Mouse (Mus musculus) kidney, postnatal 25 days (tissue): ENCODE measurements around the gene Tll2.

Experiments used
- DNase-seq, 2 experiments: peaks; one replicate each; pipeline ENCODE4 v3.0.0; 2021; ENCODE audit warnings: mixed read lengths in 2 of 2

Tll2 gene

GRCm38 (mm10) chr19:41154681-41155080 is 52.0 kb downstream of the Tll2 start:
- no peak for DNase-seq

DNA sequence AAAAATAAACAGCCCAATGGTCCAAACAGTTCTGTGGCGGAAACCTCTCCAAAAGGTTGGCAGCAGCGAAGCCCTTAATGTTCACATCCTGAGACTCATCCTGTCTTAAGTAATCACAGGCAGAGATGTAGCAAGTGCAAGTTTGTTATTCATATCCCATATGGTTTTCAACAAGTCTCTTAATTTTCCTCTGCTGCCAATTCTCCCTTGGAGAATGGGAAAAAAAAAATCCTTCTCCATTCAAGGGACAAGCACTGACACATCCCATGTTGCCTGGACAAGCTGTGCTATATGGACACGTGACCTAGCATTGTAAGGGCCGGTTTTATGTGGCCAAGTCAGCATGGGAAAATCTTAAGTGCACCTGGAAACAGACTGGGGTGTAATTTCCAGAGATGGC is 54.2 kb downstream of the Tll2 start:
- DNase-seq = no peak

DNA sequence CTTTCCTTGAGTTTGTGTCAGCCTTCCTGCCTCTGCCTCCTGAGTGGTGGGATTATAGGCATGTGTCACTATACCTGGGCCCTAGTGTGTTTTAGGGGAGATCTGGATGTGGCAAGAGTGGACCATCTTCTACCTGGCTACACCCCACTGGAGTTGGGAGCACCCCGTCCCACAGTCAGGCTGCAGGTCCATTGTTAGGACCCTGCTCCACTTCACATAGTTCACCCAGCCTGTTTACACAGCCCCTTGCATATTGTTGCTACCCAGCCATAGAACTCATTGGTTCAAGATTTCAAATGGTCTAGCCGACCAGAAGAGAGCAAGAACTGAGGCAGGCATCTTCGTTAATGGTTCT is 54.6 kb downstream of the Tll2 start:
- DNase-seq = no peak

GRCm38 (mm10) chr19:41151321-41152015 is 55.2 kb downstream of the Tll2 start:
- DNase-seq = no peak

DNA sequence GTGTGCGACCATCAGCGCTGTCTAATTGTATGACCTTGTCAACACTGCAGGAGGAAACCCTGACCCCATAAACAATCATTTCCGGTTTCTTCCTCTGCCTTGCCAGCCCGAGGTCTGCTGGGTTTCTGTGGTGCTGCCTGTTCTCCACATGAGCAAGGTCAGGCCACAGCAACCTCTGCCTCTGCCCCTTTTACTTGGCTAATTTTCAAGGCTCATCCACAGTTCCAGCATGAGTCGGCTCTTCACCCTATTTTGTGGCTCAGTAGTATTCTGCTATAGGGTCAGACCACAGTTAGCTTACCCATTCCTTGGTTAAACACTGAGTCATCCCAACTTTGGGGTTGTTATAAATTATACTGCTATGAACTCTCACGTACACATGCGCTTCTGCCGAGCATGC is 65.7 kb downstream of the Tll2 start:
- no peak for DNase-seq

- no peak for DNase-seq
Measured at GRCm38 (mm10) chr19:41139629-41140028, 67.0 kb downstream of the Tll2 start.

DNA sequence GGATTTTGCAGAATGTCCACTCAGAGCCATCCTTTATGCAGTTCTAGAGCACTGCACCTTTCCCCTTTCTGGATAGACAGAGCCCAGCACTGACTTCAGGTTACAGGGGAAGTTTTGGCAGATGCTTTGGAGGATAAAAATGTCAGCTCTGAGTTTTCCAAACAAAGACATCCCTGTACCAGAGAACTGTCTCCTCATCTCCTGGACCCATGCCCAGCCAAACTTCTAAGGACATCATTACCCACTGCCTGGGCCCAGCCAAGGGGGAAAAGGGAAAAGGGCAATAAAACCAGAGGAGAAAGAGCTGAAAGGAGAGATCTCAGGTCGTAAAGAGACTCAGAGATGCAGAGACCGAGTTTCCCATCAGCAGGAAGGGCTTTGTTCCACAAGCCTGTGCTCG is 83.6 kb downstream of the Tll2 start:
- DNase-seq = no peak

GRCm38 (mm10) chr19:41119924-41120323 is 86.7 kb downstream of the Tll2 start:
- DNase-seq = no peak

- no peak for DNase-seq
Measured at GRCm38 (mm10) chr19:41118346-41118745, 88.3 kb downstream of the Tll2 start.

GRCm38 (mm10) chr19:41117334-41117733 is 89.3 kb downstream of the Tll2 start:
- no peak for DNase-seq

- DNase-seq = no peak
Measured at GRCm38 (mm10) chr19:41114611-41115010, 92.0 kb downstream of the Tll2 start.

DNA sequence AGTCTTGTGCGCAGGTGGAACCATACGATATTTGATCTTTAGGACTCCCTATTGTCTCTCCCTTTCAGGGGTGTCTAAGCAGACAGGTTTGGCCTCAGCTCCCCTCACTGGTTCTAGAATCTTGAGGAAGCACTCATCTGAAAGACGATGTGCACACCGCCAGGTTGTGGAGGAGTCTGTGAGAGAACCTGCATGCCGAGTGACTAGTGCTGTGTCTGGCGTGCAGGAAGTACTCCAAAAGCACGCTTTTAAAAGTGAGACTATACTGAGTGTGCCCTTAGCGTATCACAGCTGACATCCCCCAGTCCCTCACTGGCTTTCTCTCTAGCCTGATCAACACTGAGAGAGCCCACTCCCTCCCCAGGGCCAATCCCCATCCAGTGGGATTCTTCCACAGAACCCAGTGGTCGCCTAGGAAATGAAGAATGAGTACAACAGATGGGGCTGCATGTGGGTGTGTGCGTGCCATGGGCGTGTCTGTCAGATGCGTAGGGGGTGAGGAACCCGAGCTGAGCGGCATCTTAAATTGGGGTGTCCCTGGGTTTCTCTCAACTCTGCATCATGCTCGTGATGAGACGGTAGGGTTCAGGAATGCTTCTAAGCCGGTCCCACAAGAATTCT is 92.6 kb downstream of the Tll2 start:
- DNase-seq = no peak

DNA sequence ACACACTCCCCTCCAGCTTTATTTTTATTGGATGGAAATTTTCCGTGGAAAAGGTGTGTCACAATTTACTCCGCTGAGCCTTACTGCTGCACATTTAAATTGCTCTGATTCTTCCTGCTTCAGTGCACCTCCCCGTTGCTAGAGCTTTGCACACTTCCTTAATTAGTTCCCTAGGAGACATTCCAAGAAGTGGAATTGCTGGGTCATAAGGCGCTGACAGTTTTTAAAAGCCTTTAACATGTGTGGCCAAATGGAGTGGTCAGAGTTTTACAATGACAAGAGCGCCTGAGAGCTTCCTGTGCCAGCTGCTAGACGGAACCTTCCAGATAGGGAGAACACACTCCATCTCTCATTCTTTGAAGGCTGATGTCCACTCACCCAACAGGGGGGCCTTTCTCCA is 94.0 kb downstream of the Tll2 start:
- DNase-seq = no peak

DNA sequence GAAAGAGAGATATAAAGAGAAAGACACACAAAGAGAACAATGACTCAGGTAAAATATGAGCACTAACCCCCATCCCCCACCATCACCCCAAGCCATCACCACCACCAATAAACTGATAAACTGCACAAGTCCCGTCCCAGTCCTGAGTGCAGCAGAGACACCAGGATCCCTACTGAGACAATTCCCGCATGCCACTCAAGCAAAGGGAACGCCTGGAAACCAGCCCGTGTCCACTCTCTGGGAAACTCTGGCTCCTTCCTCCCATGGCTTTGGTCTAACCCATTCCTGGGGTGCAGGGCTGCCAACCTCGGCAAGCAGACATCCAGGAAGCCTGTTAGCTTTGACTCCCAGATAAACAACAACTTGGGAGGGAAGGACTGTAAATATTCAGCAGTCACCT is 96.6 kb downstream of the Tll2 start:
- no peak for DNase-seq

DNA sequence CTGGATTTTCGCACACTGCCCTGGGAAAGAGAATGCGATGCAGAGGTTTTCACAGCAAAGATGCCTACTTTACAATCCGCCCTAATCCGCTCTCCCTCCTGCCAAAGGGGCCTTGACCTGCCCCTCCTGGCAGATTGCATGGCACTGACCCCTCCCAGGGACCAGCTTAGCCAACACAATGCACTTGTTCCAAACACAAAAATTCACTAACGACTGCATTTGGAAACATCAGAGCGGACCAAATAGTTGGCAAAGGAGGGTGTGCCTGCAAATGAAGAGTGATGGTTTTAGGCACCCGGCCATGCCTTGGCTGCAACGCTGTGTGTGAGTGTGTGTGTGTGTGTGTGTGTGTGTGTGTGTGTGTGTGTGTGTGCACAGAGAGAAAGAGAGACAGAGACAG is 97.1 kb downstream of the Tll2 start:
- no peak for DNase-seq

DNA sequence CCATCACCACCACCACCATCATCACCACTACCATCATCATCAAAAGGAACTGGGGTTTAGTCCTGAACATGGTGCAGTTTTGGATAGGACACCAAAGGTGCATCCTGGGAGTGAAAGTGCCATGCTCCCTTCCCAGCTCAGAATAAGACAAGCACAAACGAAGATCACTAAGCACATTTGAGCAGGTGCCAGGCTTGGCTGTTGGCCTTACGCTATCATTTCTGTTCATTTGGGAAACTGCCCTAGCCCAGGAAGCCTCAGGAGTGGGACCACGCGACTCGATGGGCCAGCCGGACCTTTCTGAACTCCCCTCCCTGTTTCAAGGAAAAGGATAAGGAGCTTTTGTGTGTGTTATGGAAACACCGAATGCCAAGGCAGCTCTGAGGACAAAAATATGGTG is 98.0 kb downstream of the Tll2 start:
- DNase-seq = no peak

DNA sequence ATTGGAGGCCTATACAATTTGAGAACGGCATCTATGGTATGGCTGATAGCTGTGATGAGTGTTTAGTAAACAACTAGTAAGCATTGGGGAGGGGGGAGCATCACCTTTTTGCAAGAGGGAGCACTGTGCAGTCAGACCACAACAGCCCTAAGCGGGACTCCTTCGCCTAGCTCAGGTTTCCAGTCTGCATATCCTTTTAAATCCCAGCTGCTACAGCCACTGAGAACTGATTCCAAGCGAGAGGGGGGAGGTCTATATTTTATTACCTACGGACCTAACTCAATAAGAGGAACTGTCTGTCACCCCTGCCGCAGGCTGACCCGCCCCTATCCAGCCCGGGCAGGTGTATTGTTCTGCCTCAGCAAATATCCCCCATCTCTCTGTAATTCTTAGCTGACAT is 99.1 kb downstream of the Tll2 start:
- no peak for DNase-seq

DNA sequence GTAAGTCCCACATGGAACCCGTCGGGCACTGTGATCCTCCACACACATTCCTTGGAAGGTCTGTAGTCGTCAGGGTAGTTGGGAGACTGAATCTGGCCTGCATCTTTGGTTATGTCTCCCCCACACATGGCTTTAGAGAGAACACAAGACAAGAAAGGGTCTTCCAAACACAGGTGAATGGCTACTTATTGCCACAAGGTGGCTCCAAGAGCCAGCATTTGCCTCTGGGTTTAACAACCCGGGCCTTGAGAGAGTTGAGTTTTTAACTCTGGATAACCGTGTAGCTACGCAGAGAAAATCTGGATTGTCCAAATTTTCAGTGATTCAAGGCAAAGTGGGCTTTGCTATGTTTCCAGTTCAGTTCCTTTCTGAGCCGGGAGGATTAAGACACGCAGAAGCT is 101.7 kb downstream of the Tll2 start:
- peak in 1 of 2 experiments; percentile 22 for DNase-seq

DNA sequence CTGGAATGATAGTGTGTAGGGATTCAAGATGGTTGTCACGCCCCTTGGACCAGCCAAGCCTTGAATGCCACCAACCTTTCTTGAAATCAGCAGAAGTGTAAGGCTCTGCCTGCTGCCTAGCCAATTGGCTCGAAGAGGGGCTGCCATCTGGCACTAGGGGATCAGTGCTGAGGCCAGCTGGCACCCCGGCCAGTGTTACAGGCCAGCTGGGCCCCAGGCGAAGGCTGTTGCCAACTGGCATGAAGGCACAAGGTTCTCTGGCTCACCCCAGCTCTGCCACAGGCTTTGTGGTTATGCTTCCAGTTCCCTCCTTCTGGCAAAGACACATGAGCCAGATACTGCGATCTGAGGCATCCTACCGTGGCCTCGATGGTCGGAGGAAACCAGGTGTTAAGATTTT is 105.2 kb downstream of the Tll2 start:
- DNase-seq = no peak

DNA sequence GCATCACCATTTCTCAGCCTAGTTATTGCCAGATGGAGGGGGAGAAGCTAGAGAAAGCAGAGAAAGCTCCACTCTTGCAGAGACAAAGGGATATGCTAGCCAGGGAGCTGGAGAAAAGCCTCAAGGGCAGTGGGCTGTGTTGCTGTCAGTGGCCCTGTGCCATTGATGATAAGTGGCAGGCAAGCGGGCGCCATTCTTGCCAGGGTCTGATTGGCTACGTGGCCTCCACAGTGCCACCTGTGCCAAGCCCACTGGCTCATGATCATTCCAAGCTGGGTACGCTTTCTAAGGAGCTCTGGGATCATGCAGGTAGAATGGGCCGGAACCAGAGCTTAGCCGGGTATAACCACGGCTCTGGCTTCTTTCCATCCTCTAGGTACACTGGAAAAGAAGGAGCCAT is 105.8 kb downstream of the Tll2 start:
- no peak for DNase-seq

- no peak for DNase-seq
Measured at GRCm38 (mm10) chr19:41097038-41097437, 109.6 kb downstream of the Tll2 start.

DNA sequence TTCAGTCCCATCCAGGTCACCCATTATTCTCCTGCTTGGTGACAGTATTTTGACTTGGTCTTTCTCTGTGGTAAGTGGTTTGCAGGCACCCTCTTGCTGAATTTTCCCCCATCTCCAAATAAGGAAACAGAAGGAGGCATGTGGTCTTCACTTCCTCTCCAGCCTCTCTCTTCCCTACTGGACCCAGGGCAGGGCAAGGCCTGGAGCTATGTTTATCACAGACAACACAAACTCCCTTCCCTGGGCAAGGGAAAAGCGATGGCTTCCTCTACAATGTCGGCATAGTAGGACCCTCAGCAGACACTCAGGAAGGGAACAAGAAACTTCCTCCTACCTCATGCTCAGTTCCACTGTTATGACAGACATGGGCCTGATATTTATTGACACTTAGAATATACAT is 114.7 kb downstream of the Tll2 start:
- DNase-seq = no peak

- peak; percentile 53 to 69 for DNase-seq
Measured at GRCm38 (mm10) chr19:41089833-41090232, 116.8 kb downstream of the Tll2 start.

GRCm38 (mm10) chr19:41088491-41088890 is 118.1 kb downstream of the Tll2 start:
- DNase-seq = no peak

DNA sequence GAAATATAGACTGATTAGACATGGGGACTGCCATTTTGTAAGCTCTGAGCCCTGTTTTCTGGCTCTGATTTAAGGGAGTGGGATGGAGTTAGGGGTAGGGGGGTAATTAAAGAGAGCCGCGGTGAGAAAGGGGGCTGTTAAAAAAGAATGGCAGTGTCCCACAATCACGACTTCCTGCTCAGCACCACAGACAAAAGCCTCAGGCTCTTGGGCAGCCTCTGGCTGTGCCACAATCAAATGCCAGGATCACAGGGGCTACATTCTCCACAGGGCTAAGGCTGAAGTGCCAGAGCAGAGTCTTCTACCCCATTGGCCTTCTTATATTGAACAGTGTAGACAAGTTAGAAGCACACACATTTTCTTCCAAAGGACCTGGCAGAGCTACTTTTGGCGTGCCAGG is 118.7 kb downstream of the Tll2 start:
- no peak for DNase-seq
